Mouse (Mus musculus): Measurements from ENCODE around the gene Dnajc22.
A peak's percentile ranks its signal among the peaks of the same experiment; 100 is the strongest.

Gene Dnajc22

DNA sequence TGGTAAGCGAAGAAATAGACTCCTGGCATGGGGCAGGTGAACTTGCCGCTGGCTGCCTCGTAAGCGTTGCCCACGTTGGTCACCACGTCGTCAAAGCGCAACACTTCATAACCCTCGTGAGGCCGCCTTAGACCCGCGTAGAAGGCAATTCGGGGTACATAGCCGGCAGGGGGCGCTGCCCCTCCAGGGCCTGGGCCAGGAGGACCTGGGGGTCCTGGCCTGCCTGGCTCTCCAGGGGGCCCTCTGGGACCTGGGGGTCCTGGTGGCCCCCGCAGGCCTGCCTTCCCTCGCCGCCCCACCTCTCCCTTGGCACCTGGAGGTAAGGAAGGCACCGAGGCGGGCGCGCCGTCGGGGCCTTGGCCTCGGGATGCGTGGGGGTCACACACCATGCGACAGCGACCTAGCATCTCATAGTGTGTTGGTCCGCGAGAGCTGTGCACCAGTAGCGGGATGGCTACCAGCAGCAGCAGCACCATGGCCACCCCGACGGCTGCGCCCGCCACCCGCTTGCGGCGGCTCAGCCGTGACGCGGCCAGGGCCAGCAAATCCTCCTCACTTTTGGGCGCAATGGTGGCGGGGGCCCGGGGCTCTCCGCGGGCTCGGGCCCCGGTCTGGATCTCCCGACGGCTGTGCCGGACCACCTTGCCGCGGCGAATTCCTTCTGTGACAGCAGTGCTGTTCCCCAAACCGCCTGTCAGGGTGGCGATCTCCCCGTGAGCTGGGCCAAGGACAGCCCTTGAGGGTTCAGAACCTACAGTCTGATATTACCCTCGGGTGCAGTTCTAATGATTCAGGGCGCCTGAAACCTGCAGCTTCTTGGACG lies 5.5 kb upstream of the Dnajc22 start, which contains the start of gene C1ql4:
Gene C1ql4 (minus strand): TSS at position 565 of the 823 bp plus-strand sequence.
- peak; percentile 49 for DNase-seq

DNA sequence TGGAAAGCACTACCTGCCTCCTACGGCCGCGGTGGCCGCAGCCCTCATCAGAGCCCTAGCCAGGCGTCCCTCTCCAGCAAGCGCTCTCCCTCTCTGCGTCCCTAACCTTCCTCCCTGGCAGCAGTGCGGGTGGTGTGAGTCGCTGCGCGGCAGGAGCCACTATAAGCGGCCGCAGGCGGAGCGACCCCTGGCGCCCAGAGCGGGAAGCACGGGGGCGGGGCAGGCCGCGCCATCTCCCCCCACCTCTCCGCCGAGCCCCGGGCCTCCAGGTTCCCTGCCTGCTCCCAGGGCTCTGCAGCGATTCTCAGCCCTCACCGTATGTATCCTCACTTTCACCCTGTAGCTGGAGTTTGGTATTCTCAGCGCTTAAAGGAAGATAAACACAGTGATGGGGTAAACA lies 4.7 kb upstream of the Dnajc22 start:
- DNase-seq = peak; percentile 88 to 90

DNA sequence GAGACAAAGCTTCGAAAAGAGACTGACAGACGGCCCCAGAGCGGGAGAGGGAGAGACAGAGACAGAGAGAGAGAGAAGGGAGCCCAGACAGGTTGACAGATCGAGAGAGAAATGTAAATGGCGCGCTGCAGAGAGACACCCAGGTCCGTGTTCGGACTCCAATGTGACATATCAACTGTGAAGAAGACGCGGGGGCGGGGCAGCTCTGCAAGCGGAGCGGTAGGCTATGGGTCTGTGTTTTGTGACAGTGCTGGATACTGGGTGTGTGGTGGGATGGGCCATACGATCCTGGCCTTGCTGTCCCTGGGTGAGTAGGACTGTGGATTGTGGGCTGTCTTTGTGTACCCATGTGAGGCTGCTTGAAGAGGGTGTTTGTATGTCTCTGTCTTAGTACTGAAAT lies 3.9 kb upstream of the Dnajc22 start:
- DNase-seq = no peak

DNA sequence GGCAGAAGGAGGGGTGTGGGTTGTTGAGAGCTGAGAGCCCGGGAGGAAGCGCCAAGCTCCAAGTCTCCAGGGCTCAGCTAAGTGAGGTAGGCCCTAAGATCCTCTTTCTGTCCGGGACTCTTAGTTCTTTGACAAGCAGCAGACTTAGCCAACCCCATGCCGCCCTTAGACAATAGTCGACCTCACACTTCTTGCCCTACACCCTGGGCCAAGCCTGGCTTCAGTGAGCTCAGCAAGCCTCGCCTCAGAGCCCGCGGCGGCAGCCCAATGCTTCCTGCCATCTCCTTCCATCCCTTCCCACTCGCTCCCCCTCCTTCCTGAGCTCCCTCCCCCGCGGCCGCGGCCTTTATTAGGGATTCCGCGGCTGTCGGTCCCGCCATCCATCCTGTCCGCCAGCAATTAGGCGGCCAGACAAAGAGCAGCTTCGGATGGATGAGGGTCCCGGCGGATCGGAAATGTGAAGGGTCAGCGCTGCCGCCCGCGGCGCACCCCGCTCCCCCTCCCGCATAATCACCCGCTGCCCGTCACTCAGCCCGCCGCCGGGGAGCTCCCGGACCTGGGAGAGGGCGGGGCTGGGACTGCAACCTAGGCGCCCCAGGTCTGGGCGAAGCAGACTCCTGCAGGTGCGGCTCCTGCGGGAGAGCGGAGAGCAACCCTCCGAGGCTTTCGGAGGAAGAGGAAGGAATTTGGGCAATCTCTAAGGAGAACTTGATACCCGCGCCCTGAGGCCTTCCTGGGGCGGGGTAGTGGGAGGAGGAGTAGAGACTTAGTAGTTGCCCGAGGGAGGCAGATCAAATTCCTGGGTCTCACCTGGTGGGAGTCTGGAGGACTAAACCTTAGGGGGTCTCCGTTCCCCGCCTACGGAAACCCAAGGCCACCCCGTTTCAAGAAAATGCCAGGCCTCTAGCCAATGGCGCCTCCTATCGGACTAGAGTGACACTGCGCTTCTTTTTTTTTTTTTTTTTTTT lies 605 bp downstream of the Dnajc22 start:
- DNase-seq = peak; percentile 58 to 67

DNA sequence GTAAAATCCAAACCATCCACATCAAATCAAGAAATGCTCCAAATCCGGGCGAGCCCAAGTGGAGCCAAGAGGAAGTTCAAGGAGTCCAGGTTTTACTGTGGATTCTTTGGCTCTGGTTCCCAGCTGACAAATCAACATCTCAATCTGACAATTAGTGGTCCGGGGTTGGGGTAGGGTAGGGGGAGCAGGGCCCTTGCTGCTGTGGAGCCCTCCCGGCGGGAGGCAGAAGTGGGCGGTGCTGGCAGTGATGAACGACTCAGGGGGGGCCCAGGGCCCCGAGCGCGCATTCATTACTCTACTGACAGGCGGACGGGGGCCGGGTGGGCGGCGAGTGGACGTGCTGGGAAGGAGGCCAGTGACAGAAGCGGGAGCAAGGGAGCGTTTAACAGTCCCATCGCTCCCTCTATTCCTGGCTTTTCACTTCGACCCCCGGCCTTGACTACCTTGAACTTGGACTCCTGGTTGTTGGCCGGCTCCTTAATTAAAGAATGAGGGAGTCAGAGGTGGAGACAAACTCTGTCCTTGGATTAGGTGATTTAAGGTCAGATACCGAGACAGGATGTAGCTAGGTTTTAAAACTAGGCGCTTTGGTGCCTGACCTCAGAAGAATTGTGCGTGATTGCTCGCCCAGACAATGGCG lies 1.8 kb downstream of the Dnajc22 start:
- DNase-seq = peak; percentile 57 to 66

DNA sequence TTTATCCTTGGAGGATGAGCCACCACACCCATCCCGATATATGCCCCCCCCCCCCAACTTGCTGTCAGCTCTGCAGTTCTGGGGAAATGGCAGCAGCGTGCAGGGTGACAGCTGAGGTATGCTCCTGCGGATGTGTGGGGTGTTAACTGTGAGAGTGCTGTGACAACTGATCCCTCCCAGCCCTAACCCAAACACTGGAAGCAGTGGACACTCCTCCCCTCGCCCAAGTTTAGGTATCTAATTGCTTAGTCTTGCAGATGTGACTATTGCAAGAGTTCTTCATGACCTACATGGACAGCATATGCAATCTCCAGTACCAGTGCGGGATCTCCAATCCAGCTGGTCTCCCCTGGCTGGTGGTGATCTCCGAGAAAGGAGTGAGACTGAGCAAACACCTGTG lies 2.4 kb downstream of the Dnajc22 start:
- DNase-seq = no peak

DNA sequence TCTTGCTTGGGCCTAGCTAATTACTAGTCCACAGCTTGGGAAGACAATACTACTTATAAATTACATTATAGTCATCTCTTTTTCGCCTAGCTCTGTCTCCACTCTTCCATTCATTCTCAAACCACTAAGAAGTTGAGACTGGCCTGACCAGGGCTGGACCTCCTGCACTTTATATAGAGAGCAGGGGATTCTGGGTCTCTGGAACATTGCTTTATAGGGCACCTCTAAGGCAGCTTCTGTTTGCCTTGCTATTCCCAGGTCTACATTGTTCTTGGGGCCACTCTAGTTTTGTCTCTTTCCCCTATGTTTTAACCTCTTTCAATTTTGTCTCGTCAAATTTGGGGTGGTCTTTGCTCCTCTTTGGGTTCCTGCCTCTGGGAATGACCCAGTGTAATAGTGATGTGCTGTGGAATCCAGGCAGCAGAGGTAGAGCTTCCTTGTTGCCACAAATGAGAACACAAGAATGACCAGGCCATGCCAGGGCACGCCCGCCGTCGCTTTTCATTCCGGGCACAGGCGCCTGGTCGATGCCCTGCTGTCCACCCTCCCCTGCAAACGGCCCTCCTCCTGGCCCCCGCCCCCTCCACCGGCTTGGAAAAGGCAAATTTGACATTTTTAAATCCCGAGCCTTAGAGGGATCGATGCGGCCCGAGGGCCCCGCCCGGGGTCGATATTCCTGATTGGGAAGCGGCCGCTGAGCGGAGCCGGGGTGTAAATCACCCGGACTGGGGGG lies 3.3 kb downstream of the Dnajc22 start:
- peak in 1 of 2 experiments; percentile 32 for DNase-seq

DNA sequence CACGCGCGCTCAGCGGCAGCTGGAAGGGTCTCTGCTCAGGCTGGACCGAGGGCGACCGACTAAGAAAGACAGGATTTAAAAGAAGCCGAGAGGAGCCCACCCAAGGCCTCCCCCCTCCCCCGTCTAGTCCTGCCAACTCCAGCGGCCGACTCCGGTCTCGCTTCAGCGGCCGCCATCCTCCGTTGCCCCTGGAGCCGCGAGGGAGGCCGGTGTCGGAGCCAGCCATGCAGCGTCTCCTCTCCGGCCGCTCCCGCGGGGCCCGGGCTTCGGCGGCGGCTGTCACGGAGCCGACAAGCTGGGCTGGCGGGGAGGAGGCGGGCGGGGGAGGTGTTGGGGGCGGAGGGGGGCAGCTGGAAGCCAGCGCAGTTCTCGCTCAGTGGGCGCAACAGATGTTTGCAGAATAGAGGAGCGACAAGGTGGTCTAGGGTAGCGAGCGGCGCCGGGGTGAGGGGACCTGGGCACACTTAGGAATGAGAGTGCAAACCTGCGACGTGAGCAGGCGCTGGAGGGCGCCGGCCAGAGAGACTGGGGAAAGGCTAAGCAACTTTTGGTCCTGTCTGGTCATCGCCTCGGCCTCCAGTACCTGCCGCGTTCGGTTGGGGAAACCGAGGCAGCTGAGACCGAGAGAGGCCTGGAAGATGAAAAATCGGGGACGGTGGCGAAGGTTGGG lies 4.0 kb downstream of the Dnajc22 start:
- peak; percentile 52 to 57 for DNase-seq

DNA sequence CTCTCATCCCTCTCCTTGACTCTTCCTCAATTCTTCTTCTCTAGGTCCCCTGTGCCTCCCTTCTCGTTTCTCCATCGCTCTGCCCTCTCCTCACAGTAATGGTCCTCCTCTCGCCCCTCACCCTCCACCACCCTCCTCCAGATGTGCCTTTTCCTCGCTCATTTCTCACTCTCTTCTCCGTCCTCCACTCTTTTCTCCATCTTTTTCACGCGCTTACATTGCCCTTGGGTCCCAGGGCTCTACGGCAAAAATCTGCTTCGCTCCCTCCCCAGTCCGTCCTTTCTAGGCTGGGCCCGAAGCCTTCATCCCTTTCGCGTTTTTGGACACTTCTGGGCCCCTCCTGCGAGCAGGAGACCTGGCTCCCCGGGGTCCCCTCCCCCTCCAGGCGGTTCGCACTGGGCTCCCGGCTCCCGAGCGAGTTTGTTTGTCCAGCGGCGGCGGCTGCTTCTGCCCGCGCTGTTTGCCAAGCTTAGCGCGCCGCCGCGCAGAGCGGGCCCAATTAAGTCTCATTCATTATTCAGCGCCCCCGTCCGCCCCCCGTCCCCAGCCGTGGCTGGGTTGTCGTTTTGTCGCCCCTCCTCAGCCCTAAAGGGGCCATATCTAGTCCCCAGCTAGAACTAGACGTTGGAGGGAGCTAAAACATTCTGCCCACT lies 5.0 kb downstream of the Dnajc22 start:
- DNase-seq = peak; percentile 36 to 39

DNA sequence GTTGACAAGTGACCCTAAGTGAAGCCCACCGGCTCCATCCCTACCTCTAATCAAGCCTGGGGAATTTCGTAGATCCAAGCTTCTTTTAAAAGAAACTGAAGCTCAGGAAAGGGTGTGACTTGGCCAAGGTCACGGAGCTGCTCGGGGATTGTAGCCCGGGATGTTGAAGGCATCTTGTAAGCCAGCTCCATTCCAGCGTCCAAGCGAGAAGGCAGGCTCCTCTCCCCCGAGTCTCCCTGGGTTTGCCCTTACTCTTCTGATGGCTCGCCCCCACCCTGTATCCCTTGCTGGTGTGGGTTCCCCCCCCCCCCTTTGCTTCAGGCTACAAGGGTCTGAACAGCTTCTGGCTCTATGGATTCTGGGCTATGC lies 5.5 kb downstream of the Dnajc22 start:
- no peak for DNase-seq

DNA sequence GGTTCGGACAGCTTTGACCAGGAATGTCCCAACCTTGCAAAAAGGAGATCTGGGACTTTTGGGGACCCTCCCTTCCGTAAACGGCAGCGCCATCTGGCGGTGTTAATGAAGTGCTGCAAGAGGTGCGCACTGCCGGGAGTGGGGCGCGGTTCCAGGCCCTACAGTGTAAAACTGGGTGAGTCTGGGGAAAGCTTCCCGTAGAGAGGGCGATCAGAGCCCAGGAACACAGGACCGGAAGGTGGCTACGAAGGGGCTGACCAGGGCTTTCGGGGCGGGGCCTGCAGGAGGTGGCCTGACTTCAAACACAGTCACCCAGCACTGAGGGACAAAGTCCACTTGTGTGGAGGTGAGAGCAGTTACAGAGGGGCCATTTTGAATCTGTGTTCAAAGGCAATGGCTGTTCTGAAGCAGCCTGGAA lies 6.2 kb downstream of the Dnajc22 start:
- DNase-seq = peak; percentile 75 to 80

DNA sequence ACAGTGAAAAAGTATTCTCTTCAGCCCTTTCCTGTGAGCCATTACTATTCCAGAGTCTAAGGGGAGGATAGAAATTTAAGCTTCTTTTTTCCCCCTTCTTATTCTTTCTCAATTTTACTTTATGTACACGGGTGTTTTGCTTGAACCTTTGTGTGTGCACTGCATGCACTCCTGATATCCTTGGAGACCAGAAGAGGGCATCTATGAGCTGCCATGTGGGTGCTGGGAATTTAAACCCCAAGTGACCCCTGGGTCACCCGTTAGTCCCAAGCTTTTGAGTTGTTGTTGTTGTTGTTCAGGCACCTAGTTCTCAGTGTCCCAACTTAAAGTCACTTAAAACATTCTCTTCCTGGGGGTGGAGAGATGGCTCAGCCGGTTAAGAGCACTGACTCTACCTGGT lies 7.0 kb downstream of the Dnajc22 start:
- no peak for DNase-seq

DNA sequence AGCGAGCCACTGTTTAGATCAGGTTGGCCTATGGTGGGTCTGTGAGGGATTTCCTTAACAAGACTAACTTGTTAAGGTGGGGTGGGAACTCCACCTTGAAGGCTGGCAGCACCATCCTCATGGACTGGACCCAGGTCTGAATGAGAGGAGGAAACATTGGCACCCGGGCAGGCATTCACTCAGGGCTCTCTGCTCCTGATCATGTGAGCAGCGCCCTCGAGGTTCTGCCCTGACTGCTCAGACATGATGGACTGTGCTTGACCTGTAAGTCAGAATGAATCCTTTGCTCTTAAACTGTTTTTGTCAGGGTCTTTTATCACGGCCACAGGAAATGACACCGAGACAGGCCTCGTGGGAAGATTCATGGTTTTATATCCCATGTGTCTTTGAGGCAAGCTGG lies 12.3 kb downstream of the Dnajc22 start:
- DNase-seq = no peak

DNA sequence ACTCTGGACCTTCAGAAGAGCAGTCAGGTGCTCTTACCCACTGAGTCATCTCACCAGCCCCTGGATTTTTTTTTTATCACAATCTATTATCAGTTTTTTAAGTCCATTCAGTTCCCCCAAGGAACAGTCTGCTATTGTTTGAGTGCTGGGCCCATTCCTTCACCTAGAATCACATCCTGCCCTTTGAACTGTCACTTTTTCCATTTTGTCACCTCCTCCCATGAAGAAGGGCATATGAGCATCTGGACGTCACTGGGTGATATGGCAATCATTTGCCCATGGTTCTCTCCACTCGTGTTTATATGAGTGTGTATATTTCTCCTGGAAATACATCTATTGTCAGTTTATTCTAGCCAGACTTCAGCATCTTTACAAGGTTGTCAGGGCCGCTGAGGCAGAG lies 14.9 kb downstream of the Dnajc22 start:
- DNase-seq = no peak

DNA sequence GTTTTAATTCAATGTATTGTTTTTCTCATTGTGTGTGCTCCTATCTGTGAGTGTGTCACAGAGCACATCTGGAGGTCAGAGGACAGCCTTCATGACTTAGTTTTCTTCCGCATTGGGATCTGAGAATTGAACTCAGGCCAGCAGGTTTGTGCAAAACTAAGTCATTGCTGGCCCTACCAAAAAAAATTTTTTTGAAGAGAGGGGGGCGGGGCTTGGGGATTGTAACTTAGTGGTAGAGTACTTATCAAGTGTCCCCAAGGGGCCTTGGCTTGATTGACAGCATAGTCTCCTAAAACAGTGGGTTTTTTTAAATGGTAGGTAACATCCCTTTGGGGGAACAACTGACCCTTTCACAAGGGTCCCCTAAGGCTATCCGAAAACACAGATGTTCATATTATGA lies 18.2 kb downstream of the Dnajc22 start:
- no peak for DNase-seq

DNA sequence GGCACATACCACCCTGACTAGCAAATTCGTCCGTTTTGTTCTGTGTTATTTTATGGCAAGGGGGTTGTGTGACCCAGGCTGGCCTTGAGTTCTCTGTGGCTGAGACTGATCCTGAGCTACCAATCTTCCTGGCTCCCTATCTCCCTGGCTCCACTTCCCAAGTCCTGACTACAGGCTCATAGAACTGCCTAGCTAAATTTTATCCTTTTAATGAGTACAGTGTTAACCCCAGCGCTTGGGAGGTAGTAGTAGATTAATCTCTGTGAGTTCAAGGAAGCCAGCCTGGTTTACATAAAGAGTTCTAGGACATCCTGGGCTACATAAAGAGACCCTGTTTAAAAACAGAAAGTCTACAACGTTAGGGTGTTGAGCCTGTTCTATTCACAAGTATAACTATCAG lies 18.8 kb downstream of the Dnajc22 start:
- DNase-seq = no peak

DNA sequence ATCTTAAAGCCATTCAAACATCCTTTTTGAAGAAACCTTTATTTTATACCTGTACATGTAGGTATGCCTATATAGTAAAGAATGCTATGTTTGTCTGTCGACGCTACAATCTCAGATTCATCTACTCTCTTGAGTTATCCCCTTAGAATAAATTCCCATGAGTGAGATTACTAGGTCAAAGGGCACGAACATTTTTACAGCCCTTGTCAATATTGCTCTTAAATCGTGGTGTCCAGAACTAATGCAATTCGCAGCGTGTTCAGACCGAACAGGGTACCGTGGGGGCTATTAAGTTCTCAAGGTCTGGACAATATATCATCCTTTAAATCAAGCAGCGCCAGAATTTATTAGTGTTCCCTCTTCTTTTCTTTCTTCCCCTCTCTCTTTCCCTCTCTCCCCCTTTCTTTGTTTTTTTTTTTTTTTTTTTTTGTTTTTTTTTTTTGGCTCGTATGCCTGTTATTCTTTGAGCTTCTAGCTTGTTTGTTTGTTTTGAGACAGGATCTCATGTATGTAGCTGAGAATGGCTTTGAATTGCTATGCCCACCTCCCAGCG lies 19.9 kb downstream of the Dnajc22 start:
- DNase-seq = no peak

DNA sequence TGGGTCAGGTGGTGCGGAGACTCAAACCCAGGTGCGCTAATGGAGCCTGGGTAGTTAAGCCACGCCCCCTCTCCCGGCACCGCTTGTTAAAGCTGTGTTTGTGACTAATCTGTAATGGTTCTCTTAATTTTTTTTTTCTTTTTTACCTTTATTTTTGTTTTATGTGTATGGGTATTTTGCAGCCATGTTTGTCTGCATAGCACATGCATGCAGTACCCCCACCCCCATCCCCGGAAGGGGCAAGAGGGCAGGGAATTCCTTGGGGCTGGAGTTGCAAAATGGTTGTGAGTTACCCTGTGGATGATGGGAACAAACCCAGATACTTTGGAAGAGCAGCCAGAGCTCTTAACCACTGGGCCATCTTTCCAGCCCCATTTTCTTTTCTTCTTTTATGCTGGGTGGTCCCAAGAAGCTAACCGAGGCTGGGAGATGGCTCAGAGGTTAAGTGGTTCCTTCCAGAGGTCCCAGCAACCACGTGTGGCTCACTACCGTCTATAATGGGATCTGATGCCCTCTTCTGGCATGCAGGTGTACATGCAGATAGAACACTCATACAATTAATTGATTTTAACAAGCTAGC lies 20.5 kb downstream of the Dnajc22 start:
- no peak for DNase-seq

DNA sequence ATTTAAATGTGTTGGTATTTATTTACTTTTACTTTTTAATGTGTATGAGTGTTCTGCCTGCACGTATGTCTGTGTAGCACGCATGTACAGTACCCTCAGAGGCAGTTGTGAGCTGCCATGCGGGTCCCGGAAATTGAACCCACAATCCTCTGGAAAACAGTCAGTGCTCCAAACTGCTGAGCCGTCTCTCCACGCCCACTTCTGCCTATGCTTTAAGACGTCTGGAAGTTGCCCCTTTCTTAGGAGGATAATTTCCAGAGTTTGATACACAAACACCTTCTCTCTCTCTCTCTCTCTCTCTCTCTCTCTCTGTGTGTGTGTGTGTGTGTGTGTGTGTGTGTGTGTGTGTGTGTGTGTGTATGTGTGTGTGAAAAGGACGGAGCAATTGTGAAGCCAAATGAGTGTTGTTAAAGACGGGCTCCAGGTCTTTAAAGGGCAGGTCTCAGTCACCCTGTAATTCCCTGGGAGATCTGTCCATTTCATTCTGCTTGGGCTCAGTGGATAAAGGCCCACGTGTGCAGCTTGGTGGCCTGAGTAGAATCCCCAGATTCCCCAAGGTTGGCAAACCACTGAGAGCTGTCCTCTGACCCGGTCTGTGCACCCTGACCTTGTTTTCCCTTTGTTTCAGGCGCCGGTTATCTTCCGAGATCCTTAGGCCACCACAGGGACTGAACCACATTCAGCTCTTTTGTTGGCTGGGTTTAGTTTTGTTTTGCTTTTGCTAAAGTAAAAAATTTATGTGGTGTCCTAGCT lies 21.5 kb downstream of the Dnajc22 start:
- no peak for DNase-seq

DNA sequence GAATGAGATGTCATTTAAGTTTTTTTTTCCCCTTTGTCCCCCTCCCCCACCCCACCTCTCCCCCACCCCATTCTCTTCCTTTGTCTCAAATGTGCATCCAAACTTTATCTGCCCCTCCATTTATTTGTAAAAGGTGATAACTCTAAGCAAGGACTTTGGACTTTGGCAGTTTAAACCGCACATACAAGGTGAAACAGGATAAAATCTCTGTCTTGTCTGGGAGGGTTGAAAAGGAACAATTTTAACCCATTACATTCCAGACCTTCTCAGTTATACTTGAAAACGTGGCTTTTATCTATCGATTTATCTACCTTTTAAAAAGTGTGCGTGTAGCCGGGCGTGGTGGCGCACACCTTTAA lies 22.1 kb downstream of the Dnajc22 start:
- no peak for DNase-seq

All from cerebellum, postnatal 10 days (tissue).